Mouse (Mus musculus): ENCODE measurements around the gene Cdh6. TPM values are rescaled to one million over a fixed set of nuclear protein-coding genes. Genes with fewer than 3 reads are reported as not detected.

Cdh6 gene
- polyA plus RNA-seq, 1 experiment from 2014 or later, result 2.7 TPM

DNA sequence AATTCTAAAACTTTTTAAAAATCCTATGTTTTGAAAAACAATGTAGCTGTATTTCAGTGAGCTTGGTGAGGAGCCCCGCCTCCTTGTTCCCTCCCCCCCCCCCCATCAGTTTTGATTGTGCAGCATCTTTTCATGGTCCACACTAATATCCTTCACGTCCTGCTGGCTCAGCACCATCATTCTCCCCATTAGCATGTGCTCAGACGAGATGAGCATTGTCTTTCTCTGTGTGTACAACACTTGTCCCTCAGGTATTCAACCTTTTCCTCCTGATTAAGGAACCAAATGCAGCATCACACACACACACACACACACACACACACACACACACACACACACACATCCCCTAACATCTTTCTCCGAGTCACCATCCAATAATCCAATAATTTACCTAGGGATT lies 164.7 kb downstream of the Cdh6 start:
- 73% methylated on average over 4 of the region's 4 CpGs for WGBS
- H3K9ac ChIP-seq (ENCODE audit: low read depth, low read length), result no peak overlapping the region
- no peaks in the 10 kb centered on the region for H3K36me3 ChIP-seq (ENCODE audit: control insufficient read depth, insufficient read depth)
- H3K9me3 ChIP-seq (ENCODE audit: control insufficient read depth), result no peaks in the 10 kb centered on the region
- H3K4me1 ChIP-seq (replicated peaks; ENCODE audit: control insufficient read depth, insufficient read depth, low read length), result no peaks in the 10 kb centered on the region
- no peak for ATAC-seq
- TF ChIP-seq CTCF (IDR thresholded peaks at IDR 0.05; ENCODE audit: low read depth), result no peak
- H3K4me3 ChIP-seq (ENCODE audit: low read depth, low read length), result no peak overlapping the region
- no peak overlapping the region for H3K4me2 ChIP-seq (replicated peaks; ENCODE audit: low read depth)
- no peak overlapping the region for H3K27ac ChIP-seq (ENCODE audit: low read depth, low read length)
- H3K27me3 ChIP-seq (replicated peaks; ENCODE audit: control insufficient read depth, insufficient read depth, low read length), result no peaks in the 10 kb centered on the region

DNA sequence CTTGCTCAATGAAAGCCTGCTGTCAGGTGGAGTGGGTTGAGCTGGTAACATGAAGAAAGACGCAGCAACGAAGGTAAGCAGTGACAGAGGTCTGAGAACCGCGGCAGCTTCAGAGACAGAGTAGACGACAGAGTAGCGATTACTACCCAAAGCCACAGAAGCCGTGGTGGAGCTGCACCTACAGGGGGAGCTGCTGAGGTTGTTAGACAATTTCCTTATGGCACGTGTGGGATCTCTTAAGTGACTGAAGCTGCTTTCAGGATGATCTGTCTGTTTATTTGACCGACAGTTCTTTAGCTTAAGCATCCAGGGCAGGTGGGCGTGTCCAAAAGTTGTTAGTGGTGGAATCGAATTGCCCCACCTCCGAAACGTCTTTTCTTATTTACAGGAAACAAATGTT lies 167.5 kb downstream of the Cdh6 start:
- Histone ChIP-seq H3K27me3 (replicated peaks; ENCODE audit: control insufficient read depth, insufficient read depth, low read length) (no peaks in the 10 kb centered on the region), H3K9me3 (ENCODE audit: control insufficient read depth) (no peaks in the 10 kb centered on the region), H3K9ac (ENCODE audit: low read depth, low read length) (no peak overlapping the region), H3K36me3 (ENCODE audit: control insufficient read depth, insufficient read depth) (no peaks in the 10 kb centered on the region), H3K4me3 (ENCODE audit: low read depth, low read length) (no peak overlapping the region), H3K4me2 (replicated peaks; ENCODE audit: low read depth) (no peak overlapping the region), H3K27ac (ENCODE audit: low read depth, low read length) (no peak overlapping the region), H3K4me1 (replicated peaks; ENCODE audit: control insufficient read depth, insufficient read depth, low read length) (no peaks in the 10 kb centered on the region)
- 77% methylated on average over 13 of the region's 13 CpGs for WGBS
- no peak for TF ChIP-seq CTCF (IDR thresholded peaks at IDR 0.05; ENCODE audit: low read depth)
- ATAC-seq, result no peak

DNA sequence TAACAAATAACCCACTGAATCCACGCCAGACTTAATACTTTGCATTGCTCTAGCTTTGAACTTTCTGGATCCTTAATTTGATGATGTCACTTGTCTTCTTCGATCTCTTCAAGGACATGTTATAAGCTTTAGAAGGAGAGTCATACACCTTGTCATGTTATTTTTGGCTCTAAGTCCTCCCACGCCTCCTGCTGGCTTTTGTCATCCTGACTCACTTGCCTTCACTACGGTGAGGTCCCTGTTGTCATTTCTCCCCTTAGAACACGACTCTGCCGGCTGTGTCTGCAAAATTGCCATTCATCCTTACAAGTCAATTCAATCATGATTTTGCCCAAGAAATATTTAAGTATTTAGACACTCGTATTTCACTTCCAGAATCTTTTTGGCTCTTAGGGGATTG lies 171.9 kb downstream of the Cdh6 start:
- Histone ChIP-seq H3K27ac (ENCODE audit: low read depth, low read length) (no peak overlapping the region), H3K36me3 (ENCODE audit: control insufficient read depth, insufficient read depth) (no peaks in the 10 kb centered on the region), H3K4me1 (replicated peaks; ENCODE audit: control insufficient read depth, insufficient read depth, low read length) (no peaks in the 10 kb centered on the region), H3K4me2 (replicated peaks; ENCODE audit: low read depth) (no peak overlapping the region), H3K27me3 (replicated peaks; ENCODE audit: control insufficient read depth, insufficient read depth, low read length) (no peaks in the 10 kb centered on the region), H3K9me3 (ENCODE audit: control insufficient read depth) (no peaks in the 10 kb centered on the region), H3K9ac (ENCODE audit: low read depth, low read length) (no peak overlapping the region), H3K4me3 (ENCODE audit: low read depth, low read length) (no peak overlapping the region)
- TF ChIP-seq CTCF (IDR thresholded peaks at IDR 0.05; ENCODE audit: low read depth), result no peak
- ATAC-seq, result no peak
- 71% methylated on average over 7 of the region's 7 CpGs for WGBS

DNA sequence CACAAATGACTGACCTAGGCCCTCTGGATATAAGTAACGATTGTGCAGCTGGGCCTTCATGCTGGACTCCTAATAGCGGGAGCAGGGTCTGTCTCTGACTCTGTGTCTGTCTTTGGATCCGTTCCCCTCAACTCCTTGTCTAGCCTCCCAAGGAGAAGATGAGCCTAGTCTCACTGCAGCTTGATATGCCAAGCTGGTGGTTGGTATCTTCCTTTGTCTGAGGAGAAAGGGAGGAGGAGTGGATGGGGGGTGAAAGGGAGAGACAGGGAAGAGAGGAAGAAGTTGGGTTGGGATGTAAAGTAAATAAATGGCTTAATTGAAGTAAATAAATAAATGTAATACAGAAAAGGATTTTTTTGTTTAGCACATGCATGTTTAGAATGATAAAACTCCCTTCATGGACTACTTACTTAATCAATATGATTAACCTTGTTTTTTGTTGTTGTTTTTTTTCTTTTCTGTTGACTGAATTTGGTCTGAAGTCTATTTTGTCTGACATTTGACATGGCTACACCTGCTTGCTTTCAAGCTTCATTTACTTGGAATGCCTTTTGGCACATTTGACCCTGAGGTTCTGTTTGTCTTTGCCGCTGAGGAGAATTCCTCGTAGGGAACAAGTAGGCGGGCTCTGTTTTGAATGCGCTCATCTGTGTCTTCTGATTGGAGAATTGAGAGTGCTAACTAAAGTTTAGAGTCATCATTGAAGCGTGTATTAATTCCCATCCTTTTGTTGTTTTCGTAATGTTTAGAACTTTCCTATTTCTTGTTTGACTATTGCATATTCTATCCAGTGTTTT lies 178.7 kb downstream of the Cdh6 start:
- Histone ChIP-seq H3K4me2 (replicated peaks; ENCODE audit: low read depth) (no peak overlapping the region), H3K9ac (ENCODE audit: low read depth, low read length) (no peak overlapping the region), H3K4me3 (ENCODE audit: low read depth, low read length) (no peak overlapping the region), H3K36me3 (ENCODE audit: control insufficient read depth, insufficient read depth) (no peaks in the 10 kb centered on the region), H3K4me1 (replicated peaks; ENCODE audit: control insufficient read depth, insufficient read depth, low read length) (no peaks in the 10 kb centered on the region), H3K9me3 (ENCODE audit: control insufficient read depth) (no peaks in the 10 kb centered on the region), H3K27me3 (replicated peaks; ENCODE audit: control insufficient read depth, insufficient read depth, low read length) (no peaks in the 10 kb centered on the region), H3K27ac (ENCODE audit: low read depth, low read length) (no peak overlapping the region)
- ATAC-seq, result no peak
- 70% methylated on average over 9 of the region's 9 CpGs for WGBS
- TF ChIP-seq CTCF (IDR thresholded peaks at IDR 0.05; ENCODE audit: low read depth), result no peak
